Mouse (Mus musculus) testis, adult 2 months (tissue): ENCODE data around the gene Cog6. TPM values are rescaled to one million over a fixed set of nuclear protein-coding genes. Genes with fewer than 3 reads are reported as not detected.

Source experiments
- H3K27ac ChIP-seq: fragments of 200-500 bp; 2 replicates; pipeline ENCODE4 v1.5.1; 2012; ENCODE audit warnings: low read depth, low read length; ENCODE audit not compliant: control insufficient read depth, insufficient read depth
- H3K27me3 ChIP-seq: fragments of 200-500 bp; 2 replicates; pipeline ENCODE4 v1.6.1; 2012; ENCODE audit warnings: mild to moderate bottlenecking, low read length, moderate library complexity; ENCODE audit not compliant: control insufficient read depth, insufficient read depth
- H3K36me3 ChIP-seq: fragments of 200-500 bp; 2 replicates; pipeline ENCODE4 v1.6.1; 2012; ENCODE audit warnings: mild to moderate bottlenecking, low read length; ENCODE audit not compliant: control insufficient read depth, insufficient read depth
- H3K4me1 ChIP-seq: fragments of 200-500 bp; 2 replicates; pipeline ENCODE4 v1.6.1; 2012; ENCODE audit warnings: low read length; ENCODE audit not compliant: control insufficient read depth, insufficient read depth
- H3K4me3 ChIP-seq: fragments of 200-500 bp; 2 replicates; pipeline ENCODE4 v1.5.1; 2012; ENCODE audit warnings: low read depth, mild to moderate bottlenecking, low read length, moderate library complexity, mixed read lengths; ENCODE audit not compliant: control insufficient read depth
- CTCF ChIP-seq: fragments of 200-500 bp; IDR thresholded peaks from 2 replicates; pipeline ENCODE4 v1.5.1; 2012; ENCODE audit warnings: low read depth, mild to moderate bottlenecking, inconsistent platforms, low read length, moderate library complexity; ENCODE audit not compliant: control insufficient read depth, insufficient read depth, insufficient replicate concordance
- POLR2A ChIP-seq: fragments of 200-500 bp; IDR thresholded peaks from 2 replicates; pipeline ENCODE4 v1.6.1; 2012; ENCODE audit warnings: low read depth, mild to moderate bottlenecking, inconsistent platforms, low read length, moderate library complexity; ENCODE audit not compliant: control insufficient read depth
- polyA plus RNA-seq: library from polyadenylated mRNA; depleted of rRNA; stranded (reverse); fragments of >200 nt; gene quantifications from 2 replicates; pipeline ENCODE4 v1.2.3, GENCODE M21; 2012; rRNA removed

Gene Cog6
- polyA plus RNA-seq, 1 experiment, result 88.7 TPM

DNA sequence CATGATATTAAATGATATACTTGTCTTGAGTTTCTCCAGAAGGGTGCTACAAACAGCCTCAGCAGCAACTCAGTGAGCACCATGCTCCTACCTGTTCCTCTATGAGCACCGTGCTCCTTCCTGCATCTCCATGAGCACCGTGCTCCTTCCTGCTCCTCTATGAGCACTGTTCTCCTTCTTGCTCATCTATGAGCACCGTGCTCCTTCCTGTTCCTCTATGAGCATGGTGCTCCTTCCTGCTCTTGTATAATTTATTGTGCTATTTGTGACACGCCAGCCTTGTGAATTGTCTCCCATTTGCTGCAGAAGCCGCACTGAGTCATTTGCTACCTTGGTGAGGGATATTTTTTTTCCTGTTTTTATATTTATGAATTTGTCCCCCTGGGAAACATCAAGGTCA, 69.6 kb downstream of the Cog6 start:
- no peaks in the 10 kb centered on the region for H3K36me3 ChIP-seq
- H3K27me3 ChIP-seq, result no peaks in the 10 kb centered on the region
- TF ChIP-seq POLR2A (no peak), CTCF (no peak)
- no peaks in the 10 kb centered on the region for H3K4me1 ChIP-seq
- no peak overlapping the region for H3K27ac ChIP-seq
- H3K4me3 ChIP-seq, result no peak overlapping the region

DNA sequence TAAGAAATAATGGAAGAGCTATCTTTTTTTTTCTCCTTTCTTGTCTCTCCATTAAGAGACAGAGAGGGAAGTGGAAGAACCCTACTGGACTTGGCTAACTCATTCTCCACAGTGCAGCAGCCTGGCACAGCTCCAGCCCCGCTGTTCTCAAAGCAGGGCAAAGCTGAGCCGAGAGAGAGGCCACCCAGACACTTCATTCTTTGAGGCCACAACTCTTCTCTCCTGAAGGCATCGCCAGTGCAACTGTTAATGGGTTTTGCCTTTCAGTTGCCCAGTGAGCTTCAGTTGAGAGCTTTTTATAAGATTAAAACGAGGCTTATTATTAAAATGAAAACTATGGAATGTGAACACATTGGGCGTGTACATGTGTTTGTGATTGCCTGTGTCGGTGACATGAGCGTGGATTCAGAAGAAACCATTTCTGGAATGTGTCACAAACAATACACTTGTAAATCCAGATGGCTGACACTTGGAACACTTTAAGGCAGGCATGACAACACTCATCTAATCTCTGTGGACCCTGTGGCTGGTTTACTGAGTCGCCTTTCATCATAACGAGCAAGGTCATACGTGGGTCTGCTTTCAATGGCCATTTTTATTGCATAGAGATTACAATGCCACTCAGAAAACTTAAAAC, 76.1 kb downstream of the Cog6 start:
- H3K27ac ChIP-seq, result no peak overlapping the region

DNA sequence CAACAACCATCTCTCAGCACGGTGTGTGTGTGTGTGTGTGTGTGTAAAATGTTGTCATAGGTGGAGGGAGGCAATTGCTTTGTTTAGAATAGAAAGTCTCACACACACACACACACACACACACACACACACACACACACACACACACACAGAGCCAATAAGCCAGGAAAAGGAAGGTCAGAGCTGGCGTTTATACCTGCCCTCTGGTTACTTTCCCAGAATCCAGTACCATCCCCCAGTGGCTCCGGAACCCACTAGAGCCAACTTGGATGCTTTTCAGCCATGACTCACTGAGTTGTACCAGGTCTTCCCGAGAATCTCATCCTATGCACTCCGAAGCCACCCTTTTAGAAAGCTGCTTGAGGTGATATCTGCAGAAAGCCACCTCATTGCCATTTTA, 78.6 kb downstream of the Cog6 start:
- Histone ChIP-seq H3K4me3 (no peak overlapping the region), H3K4me1 (no peaks in the 10 kb centered on the region), H3K27me3 (no peaks in the 10 kb centered on the region), H3K36me3 (no peaks in the 10 kb centered on the region), H3K27ac (no peak overlapping the region)
- no peak for TF ChIP-seq POLR2A
- no peak for TF ChIP-seq CTCF

More for the DNA sequence above, 76.1 kb downstream of the Cog6 start:
- no peaks in the 10 kb centered on the region for H3K36me3 ChIP-seq
- H3K4me3 ChIP-seq, result no peak overlapping the region
- no peaks in the 10 kb centered on the region for H3K27me3 ChIP-seq
- TF ChIP-seq CTCF (no peak), POLR2A (no peak)
- no peaks in the 10 kb centered on the region for H3K4me1 ChIP-seq

DNA sequence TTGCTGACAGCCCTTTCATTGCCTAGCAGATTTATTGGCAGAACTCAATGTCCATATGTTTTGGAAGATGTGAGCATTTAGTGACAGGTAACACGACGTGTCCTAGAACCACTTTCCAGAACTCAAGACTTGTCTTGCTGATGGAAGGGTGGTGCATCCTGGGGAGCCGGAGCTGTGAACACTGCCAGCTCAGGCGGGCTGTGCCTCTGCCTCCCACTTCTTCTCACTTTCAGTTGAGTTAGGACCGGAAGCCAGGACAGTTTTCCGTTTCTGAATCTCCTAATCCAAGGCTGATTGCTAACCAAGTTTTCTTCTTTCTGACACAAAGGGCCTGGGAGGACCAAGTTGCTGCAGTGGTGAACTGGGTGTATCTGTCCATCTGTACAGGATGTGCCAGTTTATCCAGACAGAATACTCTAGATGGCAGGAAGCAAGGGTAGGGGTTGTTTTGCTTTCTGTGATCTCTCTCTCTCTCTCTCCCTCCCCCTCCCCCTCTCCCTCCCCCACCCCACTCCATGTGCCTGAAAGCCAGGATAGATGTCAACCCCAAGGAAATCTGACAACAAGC, 79.2 kb downstream of the Cog6 start:
- TF ChIP-seq POLR2A (no peak), CTCF (no peak)
- H3K27ac ChIP-seq, result no peak overlapping the region
- no peak overlapping the region for H3K4me3 ChIP-seq
- H3K36me3 ChIP-seq, result no peaks in the 10 kb centered on the region
- no peaks in the 10 kb centered on the region for H3K27me3 ChIP-seq
- no peaks in the 10 kb centered on the region for H3K4me1 ChIP-seq

DNA sequence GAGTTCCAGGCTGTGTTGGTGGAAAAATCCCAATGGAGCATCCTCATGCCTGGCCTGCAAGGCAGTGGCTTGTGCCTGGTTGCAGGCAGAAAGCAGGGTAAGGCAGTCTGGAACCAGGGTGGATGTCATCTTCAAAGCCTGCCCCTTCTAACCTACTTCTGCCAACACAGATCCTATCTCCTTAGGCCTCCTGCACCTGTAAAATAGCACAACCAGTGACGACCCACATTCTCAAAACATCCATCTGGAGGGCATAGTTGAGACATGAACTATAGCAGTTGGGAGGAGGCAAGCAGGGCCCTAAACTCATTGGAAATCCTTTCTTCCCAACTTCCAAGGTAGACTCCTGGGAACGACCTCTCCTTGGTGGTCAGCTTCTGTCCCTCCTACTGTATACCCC, 85.1 kb downstream of the Cog6 start:
- Histone ChIP-seq H3K27me3 (no peaks in the 10 kb centered on the region), H3K4me1 (no peaks in the 10 kb centered on the region), H3K36me3 (no peaks in the 10 kb centered on the region), H3K27ac (no peak overlapping the region), H3K4me3 (no peak overlapping the region)
- TF ChIP-seq CTCF (no peak), POLR2A (no peak)

Other genes starting within 250 kb of the Cog6 start
- 9.9 and 15.1 TPM in 2 replicates for gene Lhfp, start 24.3 kb upstream of the Cog6 start, polyA plus RNA-seq